Mouse (Mus musculus) MEL (cell line): Measurements from ENCODE around the gene Frmpd2. TPM values are rescaled to one million over a fixed set of nuclear protein-coding genes. Genes with fewer than 3 reads are reported as not detected.
A peak's percentile ranks its signal among the peaks of the same experiment; 100 is the strongest.

ENCODE experiments used
- DNase-seq: peaks from one replicate; pipeline ENCODE4 v3.0.0; 2011; ENCODE audit warnings: low read depth, low spot score
- H3K27ac ChIP-seq: 2 replicates; pipeline ENCODE4 v1.5.1; 2012; ENCODE audit warnings: low read depth, mild to moderate bottlenecking, control low read depth, low read length, moderate library complexity; ENCODE audit not compliant: control insufficient read depth
- H3K27me3 ChIP-seq, 2 experiments: fragments of 150-350 bp in 1 of 2; sonication (generic) in 1 of 2; 2 replicates each; pipeline ENCODE4 v1.6.1; 2012; ENCODE audit warnings: low read length in 2 of 2, mild to moderate bottlenecking in 2 of 2, improper control_type of control experiment in 1 of 2, moderate library complexity in 1 of 2; ENCODE audit not compliant: insufficient read depth in 2 of 2, control insufficient read depth in 1 of 2
- H3K36me3 ChIP-seq, 2 experiments: 2 replicates each; pipeline ENCODE4 v1.6.1; 2012 to 2014; ENCODE audit warnings: low read length in 2 of 2, improper control_type of control experiment in 1 of 2, inconsistent platforms in 1 of 2, mild to moderate bottlenecking in 1 of 2; ENCODE audit not compliant: insufficient read depth in 2 of 2, control insufficient read depth in 1 of 2
- H3K4me1 ChIP-seq, 2 experiments: fragments of 150-350 bp in 1 of 2; sonication (generic) in 1 of 2; 2 replicates each; pipeline ENCODE4 v1.6.1; 2012; ENCODE audit warnings: low read length in 2 of 2, improper control_type of control experiment in 1 of 2, mild to moderate bottlenecking in 1 of 2; ENCODE audit not compliant: insufficient read depth in 2 of 2, control insufficient read depth in 1 of 2
- H3K4me3 ChIP-seq, 2 experiments: fragments of 150-350 bp in 1 of 2; sonication (generic) in 1 of 2; 2 replicates each; pipeline ENCODE4 v1.5.1; 2012; ENCODE audit warnings: low read depth in 2 of 2, low read length in 2 of 2, mild to moderate bottlenecking in 2 of 2, moderate library complexity in 2 of 2, control low read depth in 1 of 2, improper control_type of control experiment in 1 of 2; ENCODE audit not compliant: control insufficient read depth in 1 of 2, insufficient read depth in 1 of 2
- H3K79me2 ChIP-seq: 2 replicates; pipeline ENCODE4 v1.6.1; 2012; ENCODE audit warnings: mild to moderate bottlenecking, low read length, moderate library complexity; ENCODE audit not compliant: control insufficient read depth, poor library complexity, insufficient read depth
- H3K9ac ChIP-seq: 2 replicates; pipeline ENCODE4 v1.6.1; 2012; ENCODE audit warnings: low read depth, mild to moderate bottlenecking, control low read depth, low read length, moderate library complexity; ENCODE audit not compliant: control insufficient read depth, poor library complexity, severe bottlenecking
- H3K9me3 ChIP-seq: fragments of 150-350 bp; sonication (generic); replicated peaks from 2 replicates; pipeline ENCODE4 v1.6.1; 2012; ENCODE audit warnings: mild to moderate bottlenecking, low read length, improper control_type of control experiment, moderate library complexity; ENCODE audit not compliant: insufficient read depth
- BHLHE40 ChIP-seq: IDR thresholded peaks from 2 replicates; pipeline ENCODE4 v1.6.1; 2012; ENCODE audit warnings: low read depth, mild to moderate bottlenecking, inconsistent platforms, low read length, improper control_type of control experiment, borderline replicate concordance
- CHD2 ChIP-seq: IDR thresholded peaks from 2 replicates; pipeline ENCODE4 v1.6.1; 2011; ENCODE audit warnings: low read length, improper control_type of control experiment
- CTCF ChIP-seq, 3 experiments: IDR thresholded peaks in 2 of 3; conservative IDR thresholded peaks in 1 of 3; 2 replicates each; pipeline ENCODE4 v1.5.1; 2011 to 2012; ENCODE audit warnings: low read length in 3 of 3, low read depth in 2 of 3, mild to moderate bottlenecking in 2 of 3, improper control_type of control experiment in 1 of 3, inconsistent platforms in 1 of 3, mixed read lengths in 1 of 3, moderate library complexity in 1 of 3; ENCODE audit not compliant: control insufficient read depth in 1 of 3, insufficient read depth in 1 of 3, poor library complexity in 1 of 3, severe bottlenecking in 1 of 3
- ELF1 ChIP-seq: IDR thresholded peaks from 2 replicates; pipeline ENCODE4 v1.6.1; 2014; ENCODE audit warnings: low read depth, mild to moderate bottlenecking, inconsistent platforms, low read length, improper control_type of control experiment, moderate library complexity
- ETS1 ChIP-seq: IDR thresholded peaks from 2 replicates; pipeline ENCODE4 v1.6.1; 2012; ENCODE audit warnings: low read depth, mild to moderate bottlenecking, inconsistent platforms, low read length, improper control_type of control experiment, moderate library complexity
- GABPA ChIP-seq: IDR thresholded peaks from 2 replicates; pipeline ENCODE4 v1.6.1; 2012; ENCODE audit warnings: low read depth, mild to moderate bottlenecking, inconsistent platforms, low read length, improper control_type of control experiment, moderate library complexity
- GATA1 ChIP-seq: IDR thresholded peaks from 2 replicates; pipeline ENCODE4 v1.6.1; 2011; ENCODE audit warnings: low read depth, low read length, improper control_type of control experiment
- HCFC1 ChIP-seq: IDR thresholded peaks from 2 replicates; pipeline ENCODE4 v1.6.1; 2012; ENCODE audit warnings: low read depth, mild to moderate bottlenecking, inconsistent platforms, low read length, improper control_type of control experiment, moderate library complexity
- KAT2A ChIP-seq: conservative IDR thresholded peaks from 2 replicates; pipeline ENCODE4 v1.6.1; 2012; ENCODE audit warnings: low read depth, low read length, improper control_type of control experiment, inconsistent platforms
- MAX ChIP-seq: IDR thresholded peaks from 2 replicates; pipeline ENCODE4 v1.6.1; 2011; ENCODE audit warnings: low read length, improper control_type of control experiment
- MAZ ChIP-seq: IDR thresholded peaks from 2 replicates; pipeline ENCODE4 v1.6.1; 2012; ENCODE audit warnings: low read depth, mild to moderate bottlenecking, inconsistent platforms, low read length, improper control_type of control experiment
- MEF2A ChIP-seq: IDR thresholded peaks from 2 replicates; pipeline ENCODE4 v1.6.1; 2014; ENCODE audit warnings: low read depth, mild to moderate bottlenecking, inconsistent platforms, low read length, improper control_type of control experiment; ENCODE audit not compliant: poor library complexity, insufficient replicate concordance, severe bottlenecking; ENCODE audit errors: extremely low read depth
- MXI1 ChIP-seq: IDR thresholded peaks from 2 replicates; pipeline ENCODE4 v1.6.1; 2011; ENCODE audit warnings: mild to moderate bottlenecking, low read depth, low read length, improper control_type of control experiment
- MYC ChIP-seq: IDR thresholded peaks from 2 replicates; pipeline ENCODE4 v1.6.1; 2011; ENCODE audit warnings: low read depth, mild to moderate bottlenecking, low read length, improper control_type of control experiment, moderate library complexity
- NELFE ChIP-seq: IDR thresholded peaks from 2 replicates; pipeline ENCODE4 v1.6.1; 2011; ENCODE audit warnings: low read depth, low read length, improper control_type of control experiment
- NRF1 ChIP-seq: IDR thresholded peaks from 2 replicates; pipeline ENCODE4 v1.6.1; 2014; ENCODE audit warnings: low read depth, mild to moderate bottlenecking, inconsistent platforms, low read length, improper control_type of control experiment, moderate library complexity; ENCODE audit not compliant: poor library complexity, insufficient read depth, severe bottlenecking
- POLR2A ChIP-seq, 2 experiments: IDR thresholded peaks; 2 replicates each; pipeline ENCODE4 v1.6.1; 2011 to 2012; ENCODE audit warnings: low read length in 2 of 2, mild to moderate bottlenecking in 2 of 2, control low read depth in 1 of 2, improper control_type of control experiment in 1 of 2, low read depth in 1 of 2, moderate library complexity in 1 of 2; ENCODE audit not compliant: control insufficient read depth in 1 of 2, insufficient read depth in 1 of 2, poor library complexity in 1 of 2
- POLR2AphosphoS2 ChIP-seq: IDR thresholded peaks from 2 replicates; pipeline ENCODE4 v1.6.1; 2011; ENCODE audit warnings: low read length, improper control_type of control experiment
- POLR2AphosphoS5 ChIP-seq: IDR thresholded peaks from 2 replicates; pipeline ENCODE4 v1.6.1; 2012; ENCODE audit warnings: low read depth, borderline replicate concordance, mild to moderate bottlenecking, inconsistent platforms, low read length, moderate library complexity, mixed read lengths
- SIN3A ChIP-seq: IDR thresholded peaks from 2 replicates; pipeline ENCODE4 v1.6.1; 2012; ENCODE audit warnings: low read length, improper control_type of control experiment, inconsistent platforms
- TBP ChIP-seq: IDR thresholded peaks from 2 replicates; pipeline ENCODE4 v1.8.0; 2011; ENCODE audit warnings: low read depth, low read length, improper control_type of control experiment
- TCF12 ChIP-seq: IDR thresholded peaks from 2 replicates; pipeline ENCODE4 v1.6.1; 2014; ENCODE audit warnings: low read depth, mild to moderate bottlenecking, inconsistent platforms, low read length, improper control_type of control experiment, moderate library complexity
- USF1 ChIP-seq: IDR thresholded peaks from 2 replicates; pipeline ENCODE4 v1.6.1; 2014; ENCODE audit warnings: low read depth, mild to moderate bottlenecking, inconsistent platforms, low read length, improper control_type of control experiment, moderate library complexity
- USF2 ChIP-seq, 2 experiments: IDR thresholded peaks; 2 replicates each; pipeline ENCODE4 v1.6.1; 2011 to 2012; ENCODE audit warnings: improper control_type of control experiment in 2 of 2, low read length in 2 of 2, borderline replicate concordance in 1 of 2, inconsistent platforms in 1 of 2, low read depth in 1 of 2, mild to moderate bottlenecking in 1 of 2; ENCODE audit not compliant: insufficient read depth in 1 of 2
- ZC3H11A ChIP-seq: IDR thresholded peaks from 2 replicates; pipeline ENCODE4 v1.6.1; 2012; ENCODE audit warnings: low read depth, mild to moderate bottlenecking, inconsistent platforms, low read length, improper control_type of control experiment
- ZKSCAN1 ChIP-seq: IDR thresholded peaks from 2 replicates; pipeline ENCODE4 v1.6.1; 2012; ENCODE audit warnings: low read depth, mild to moderate bottlenecking, inconsistent platforms, low read length, improper control_type of control experiment, moderate library complexity
- ZMIZ1 ChIP-seq: IDR thresholded peaks from 2 replicates; pipeline ENCODE4 v1.6.1; 2012; ENCODE audit warnings: low read depth, mild to moderate bottlenecking, inconsistent platforms, low read length, improper control_type of control experiment, moderate library complexity
- polyA plus RNA-seq, 2 experiments: library from polyadenylated mRNA; stranded (reverse) in 1 of 2; unstranded in 1 of 2; fragments of >175 nt in 1 of 2; fragments of >200 nt in 1 of 2; gene quantifications; 2 replicates each; pipeline versions ENCODE4 v1.2.1 to v1.2.4; 2012; ENCODE audit warnings: low replicate concordance in 2 of 2, low read depth in 1 of 2; ENCODE audit not compliant: insufficient read length in 2 of 2, insufficient read depth in 1 of 2, missing spikeins in 1 of 2
- total RNA-seq: library from RNA; depleted of rRNA; stranded (reverse); fragments of 300-350 nt; gene quantifications from 2 replicates; pipeline ENCODE4 v1.2.3, GENCODE M21; 2012

Gene Frmpd2
- total and polyA plus RNA-seq, 3 experiments: not detected

GRCm38 (mm10) chr14:33445962-33446361 is 25.5 kb upstream of the Frmpd2 start:
- peaks cover 2 to 8% of the 10 kb centered on the region in 2 experiments; a peak in 3 of 4 replicates for H3K27me3 ChIP-seq
- H3K36me3 ChIP-seq: peaks cover 0 to 35% of the 10 kb centered on the region in 2 experiments; a peak in 2 of 4 replicates
- H3K27ac ChIP-seq: no peak overlapping the region
- DNase-seq: peak; percentile 41
- peak; percentile 56 for TF ChIP-seq SIN3A
- no peak for TF ChIP-seq CHD2
- H3K4me1 ChIP-seq: peaks cover 7 to 10% of the 10 kb centered on the region in 2 experiments
- no peaks in the 10 kb centered on the region for H3K9me3 ChIP-seq
- peak overlapping the region; percentile 61 to 95 for H3K4me3 ChIP-seq
- H3K9ac ChIP-seq: peak overlapping the region; percentile 91
- peaks cover 30% of the 10 kb centered on the region for H3K79me2 ChIP-seq

GRCm38 (mm10) chr14:33446561-33447023 is 24.9 kb upstream of the Frmpd2 start:
- Histone ChIP-seq H3K27ac (peak overlapping the region; percentile 28; the same call in 1 of the 2 replicates), H3K27me3 (peaks cover 5 to 11% of the 10 kb centered on the region in 2 experiments)

GRCm38 (mm10) chr14:33447027-33447569 is 24.4 kb upstream of the Frmpd2 start, which contains the start of gene Mapk8:
Gene Mapk8 (minus strand): TSS chr14:33447158.
- DNase-seq: peak; percentile 92
- peak within 1 kb of the TSS; percentile 28; the same call in 1 of the 2 replicates for H3K27ac ChIP-seq
- peaks cover 5 to 11% of the 10 kb centered on the region in 2 experiments for H3K27me3 ChIP-seq
- peak; percentile 96 for TF ChIP-seq MXI1
- peak; percentile 80 for TF ChIP-seq MYC
- no peak for TF ChIP-seq ZKSCAN1
- TF ChIP-seq ELF1: no peak
- peak; percentile 49 for TF ChIP-seq HCFC1
- no peak for TF ChIP-seq KAT2A
- peak; percentile 83; the same call in 1 of the 2 replicates for TF ChIP-seq ZMIZ1
- TF ChIP-seq POLR2A (IDR thresholded peaks at IDR 0.05; ENCODE audit: control insufficient read depth in 1 of 2, insufficient read depth in 1 of 2, low read depth in 1 of 2, low read length in 2 of 2, poor library complexity in 1 of 2): peak; percentile 80 to 83
- TF ChIP-seq POLR2AphosphoS2: peak; percentile 60; the same call in 1 of the 2 replicates
- no peak for TF ChIP-seq MEF2A
- peak; percentile 94 for TF ChIP-seq MAX
- peak; percentile 80 for TF ChIP-seq USF1
- TF ChIP-seq SIN3A: peak; percentile 52; the same call in 1 of the 2 replicates
- TF ChIP-seq TBP: no peak
- TF ChIP-seq ZC3H11A: no peak
- peak; percentile 86 for TF ChIP-seq NELFE
- TF ChIP-seq NRF1: peak; percentile 57; the same call in 1 of the 2 replicates
- no peak for TF ChIP-seq ETS1

More at GRCm38 (mm10) chr14:33446561-33447023, 24.9 kb upstream of the Frmpd2 start:
- peaks cover 27% of the 10 kb centered on the region for H3K79me2 ChIP-seq
- DNase-seq: peak; percentile 44
- TF ChIP-seq GABPA: no peak
- no peak for TF ChIP-seq GATA1
- no peak for TF ChIP-seq POLR2AphosphoS2
- no peak for TF ChIP-seq ZKSCAN1
- no peak for TF ChIP-seq TCF12
- TF ChIP-seq MAZ: no peak
- no peak for TF ChIP-seq CTCF (IDR thresholded peaks at IDR 0.05 in 2 of 3, conservative IDR thresholded peaks at IDR 0.05 in 1 of 3; ENCODE audit: control insufficient read depth in 1 of 3, insufficient read depth in 1 of 3, low read depth in 2 of 3, low read length in 3 of 3, poor library complexity in 1 of 3, severe bottlenecking in 1 of 3)
- no peak for TF ChIP-seq BHLHE40
- no peak for TF ChIP-seq TBP
- no peak for TF ChIP-seq USF2 (IDR thresholded peaks at IDR 0.05; ENCODE audit: borderline replicate concordance in 1 of 2, insufficient read depth in 1 of 2, low read depth in 1 of 2, low read length in 2 of 2)
- TF ChIP-seq USF1: no peak
- TF ChIP-seq NELFE: no peak
- TF ChIP-seq POLR2AphosphoS5: no peak
- TF ChIP-seq, all 39 proteins: peak for 0
- Histone ChIP-seq H3K36me3 (peaks cover 0 to 30% of the 10 kb centered on the region in 2 experiments; a peak in 2 of 4 replicates), H3K4me3 (peak overlapping the region; percentile 61 to 95), H3K4me1 (peaks cover 7% of the 10 kb centered on the region in 2 experiments), H3K9me3 (no peaks in the 10 kb centered on the region), H3K9ac (peak overlapping the region; percentile 91)

More at GRCm38 (mm10) chr14:33447027-33447569, 24.4 kb upstream of the Frmpd2 start, which contains the start of gene Mapk8:
- Histone ChIP-seq H3K79me2 (peaks cover 25% of the 10 kb centered on the region), H3K4me1 (peaks cover 7% of the 10 kb centered on the region in 2 experiments), H3K9ac (peak within 1 kb of the TSS; percentile 91), H3K4me3 (peak within 1 kb of the TSS; percentile 61 to 95), H3K9me3 (no peaks in the 10 kb centered on the region), H3K36me3 (peaks cover 0 to 29% of the 10 kb centered on the region in 2 experiments; a peak in 2 of 4 replicates)
